Mouse (Mus musculus) frontal cortex, postnatal 14 days (tissue): ENCODE measurements around the gene Pim2.
"Not testable (repeated sequence)": the region's sequence is repeated elsewhere in the genome, so short reads cannot be mapped to it uniquely, and the experiment has no call there.

ENCODE experiments used
- DNase-seq, 2 experiments: peaks; one replicate each; pipeline ENCODE4 v3.0.0; 2022; ENCODE audit warnings: low spot score in 2 of 2

The Pim2 gene

DNA sequence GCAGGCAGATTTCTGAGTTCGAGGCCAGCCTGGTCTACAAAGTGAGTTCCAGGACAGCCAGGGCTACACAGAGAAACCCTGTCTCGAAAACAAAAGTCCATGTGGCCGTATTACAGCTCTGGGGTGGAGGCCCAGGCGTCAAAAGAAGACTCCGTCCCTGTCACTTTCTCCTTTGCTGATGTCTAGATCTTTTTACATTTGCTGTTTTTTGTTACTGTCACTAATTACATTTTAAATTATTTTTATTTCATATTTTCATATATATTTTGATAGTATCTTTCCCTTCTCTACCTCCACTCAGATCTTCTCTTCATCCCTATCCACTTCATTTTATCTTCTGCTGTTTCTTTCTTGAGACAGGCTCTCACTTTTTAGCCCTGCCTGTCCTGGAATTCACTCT, 29.7 kb downstream of the Pim2 start, which contains the start of gene Gm10491:
Gene Gm10491 (minus strand): TSS at position 101 of the 400 bp plus-strand sequence.
- no peak for DNase-seq

DNA sequence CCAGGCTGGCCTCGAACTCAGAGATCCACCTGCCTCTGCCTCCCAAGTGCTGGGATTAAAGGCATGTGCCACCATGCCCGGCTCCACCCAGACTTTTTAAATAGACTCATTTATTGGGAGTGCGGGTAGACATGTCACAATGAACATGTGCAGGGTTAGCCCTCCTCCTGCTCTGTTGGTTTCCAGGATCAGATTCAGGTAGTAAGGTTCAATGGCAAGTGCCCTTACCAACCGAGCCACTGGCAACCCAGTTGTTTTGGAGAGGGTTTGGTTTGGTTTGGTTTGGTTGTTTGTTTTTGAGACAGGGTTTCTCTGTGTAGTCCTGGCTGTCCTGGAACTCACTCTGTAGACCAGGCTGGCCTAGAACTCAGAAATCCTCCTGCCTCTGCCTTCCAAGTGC, 31.2 kb downstream of the Pim2 start, which contains the start of gene Gm10490:
Gene Gm10490 (plus strand): TSS at position 301 of the 400 bp plus-strand sequence.
- not testable (repeated sequence) for DNase-seq

DNA sequence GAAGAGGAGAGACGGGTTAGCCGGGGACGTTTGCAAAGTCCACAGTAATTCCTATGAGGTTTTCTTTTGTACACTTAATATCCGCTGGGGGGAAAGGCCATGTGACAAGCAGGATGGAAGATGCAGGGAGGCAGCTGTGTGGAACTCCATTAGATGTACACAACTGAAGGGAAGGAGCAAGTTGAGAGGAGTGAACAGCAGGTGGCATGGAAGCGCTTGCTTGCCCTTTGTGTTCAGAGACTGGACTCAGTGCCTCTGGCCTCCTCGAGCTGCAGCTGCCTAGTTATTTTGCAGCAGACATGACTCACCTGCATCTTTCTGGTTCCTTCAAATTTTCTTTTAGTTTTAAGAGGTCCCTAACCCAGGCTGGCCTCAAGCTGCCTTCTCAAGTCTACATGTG, 32.4 kb downstream of the Pim2 start:
- DNase-seq, result no peak

DNA sequence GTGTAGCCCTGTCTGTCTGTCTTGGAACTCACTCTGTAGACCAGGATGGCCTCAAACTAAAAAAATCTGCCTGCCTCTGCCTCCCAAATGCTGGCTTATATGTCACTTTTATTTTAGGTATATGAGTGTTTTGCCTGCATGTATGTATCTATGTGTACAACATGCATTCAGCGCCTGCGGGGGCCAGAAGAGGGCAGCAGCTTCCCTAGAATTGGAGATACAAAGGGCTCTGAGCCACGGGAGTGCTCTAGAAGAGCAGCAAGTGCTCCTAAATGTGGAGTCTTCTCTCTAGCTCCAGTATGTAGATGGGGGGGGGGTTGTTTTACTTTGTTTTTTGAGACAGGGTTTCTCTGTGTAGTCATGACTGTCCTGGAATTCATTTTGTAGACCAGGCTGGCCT, 37.6 kb downstream of the Pim2 start:
- not testable (repeated sequence) for DNase-seq

DNA sequence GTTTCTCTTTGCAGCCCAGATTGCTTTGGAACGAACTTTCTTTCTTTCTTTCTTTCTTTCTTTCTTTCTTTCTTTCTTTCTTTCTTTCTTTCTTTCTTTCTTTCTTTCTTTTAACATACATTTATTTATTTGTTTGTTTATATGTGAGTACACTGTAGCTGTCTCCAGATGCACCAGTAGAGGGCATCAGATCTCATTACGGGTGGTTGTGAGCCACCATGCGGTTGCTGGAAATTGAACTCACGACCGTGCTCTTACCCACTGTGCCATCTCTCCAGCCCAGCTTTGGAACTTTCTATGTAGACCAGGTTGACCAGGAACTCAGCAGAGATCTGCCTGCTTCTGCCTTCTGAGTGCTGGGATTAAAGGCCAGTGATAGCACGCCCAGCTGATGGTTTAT, 39.9 kb downstream of the Pim2 start:
- not testable (repeated sequence) for DNase-seq

DNA sequence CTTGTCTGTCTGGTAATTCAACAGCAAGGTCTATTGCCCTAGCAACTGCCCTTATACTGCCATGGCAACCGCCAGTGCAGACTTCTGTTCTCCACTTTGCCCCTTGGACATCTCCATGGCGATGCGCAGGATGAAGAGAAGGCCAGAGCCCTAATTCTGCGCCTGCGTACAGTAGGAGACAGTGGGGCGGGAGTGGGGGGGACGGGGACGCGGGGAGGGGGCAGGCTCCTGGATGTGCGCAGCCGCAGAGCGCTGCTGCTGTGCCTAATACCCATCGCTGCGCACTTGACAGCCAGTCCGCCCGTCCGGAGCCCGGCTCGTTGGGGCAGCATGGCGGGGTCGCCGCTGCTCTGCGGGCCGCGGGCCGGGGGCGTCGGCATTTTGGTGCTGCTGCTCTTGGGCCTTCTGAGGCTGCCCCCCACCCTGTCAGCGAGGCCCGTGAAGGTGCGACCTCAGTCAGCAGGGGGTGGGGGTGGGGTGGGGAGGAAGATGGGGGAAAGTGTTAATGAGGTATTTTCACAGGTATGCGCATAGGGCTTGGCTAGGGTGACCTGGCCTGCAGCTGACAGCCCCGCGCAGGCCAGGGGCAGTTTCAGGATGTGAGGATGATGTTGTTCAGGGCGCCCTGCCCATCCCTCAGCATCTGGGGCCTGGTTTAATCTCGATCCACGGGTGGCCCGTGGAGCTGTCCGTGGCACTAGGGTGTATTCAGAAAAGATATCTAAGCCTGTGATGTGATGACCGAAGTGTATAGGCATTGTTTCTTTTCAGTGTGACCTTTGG, 41.7 kb downstream of the Pim2 start, which contains the start of gene Pcsk1n:
Gene Pcsk1n (plus strand): TSS at position 222 of the 783 bp plus-strand sequence.
- peak in 1 of 2 experiments; percentile 38 for DNase-seq

DNA sequence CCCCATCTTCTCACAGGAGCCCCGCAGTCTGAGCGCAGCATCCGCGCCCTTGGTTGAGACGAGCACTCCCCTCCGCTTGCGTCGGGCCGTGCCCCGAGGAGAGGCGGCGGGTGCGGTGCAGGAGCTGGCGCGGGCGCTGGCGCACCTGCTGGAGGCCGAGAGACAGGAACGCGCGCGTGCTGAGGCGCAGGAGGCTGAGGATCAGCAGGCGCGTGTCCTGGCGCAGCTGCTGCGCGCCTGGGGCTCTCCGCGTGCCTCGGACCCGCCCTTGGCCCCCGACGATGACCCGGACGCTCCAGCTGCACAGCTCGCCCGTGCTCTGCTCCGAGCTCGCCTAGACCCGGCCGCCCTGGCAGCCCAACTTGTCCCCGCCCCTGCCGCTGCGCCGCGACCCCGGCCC, 44.0 kb downstream of the Pim2 start:
- no peak for DNase-seq

DNA sequence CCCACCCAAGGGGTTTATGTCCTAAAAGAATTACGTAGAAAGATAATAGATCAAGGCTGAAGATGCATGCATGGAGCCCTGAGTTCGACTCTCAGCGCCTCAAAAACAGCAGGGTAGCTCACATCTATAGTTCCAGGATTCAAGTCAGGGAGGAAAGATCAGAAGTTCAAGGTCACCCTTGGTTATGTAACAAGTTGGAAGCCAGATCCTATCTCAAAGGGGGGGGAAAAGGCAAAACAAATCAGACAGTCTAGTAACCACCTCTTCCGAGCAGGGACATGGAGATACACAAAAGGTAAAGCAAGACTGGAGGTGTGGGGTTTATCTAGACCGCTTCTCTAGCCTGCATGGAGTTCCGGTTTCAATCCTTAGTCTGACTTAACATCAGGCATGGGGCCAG, 48.2 kb downstream of the Pim2 start:
- DNase-seq, result no peak

DNA sequence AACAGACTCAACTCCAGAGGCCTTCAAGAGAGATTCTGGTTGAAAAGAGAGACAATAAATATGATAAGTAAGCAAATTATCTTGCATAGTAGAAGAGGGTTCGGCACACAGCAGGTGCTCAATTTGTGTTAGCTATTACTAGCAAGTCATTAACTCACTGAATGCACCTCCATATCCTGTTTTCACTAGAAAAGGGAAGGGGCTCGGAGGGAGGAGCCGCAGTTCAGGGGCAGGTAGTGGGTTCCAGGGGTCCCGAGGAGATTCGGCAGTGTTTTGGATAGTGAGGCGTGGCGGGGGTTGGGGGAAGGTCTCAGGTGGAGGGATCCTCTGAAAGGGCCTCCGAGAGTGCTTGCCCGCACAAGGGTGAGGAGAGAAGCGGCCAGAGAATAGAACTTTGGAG, 49.1 kb downstream of the Pim2 start:
- no peak for DNase-seq

DNA sequence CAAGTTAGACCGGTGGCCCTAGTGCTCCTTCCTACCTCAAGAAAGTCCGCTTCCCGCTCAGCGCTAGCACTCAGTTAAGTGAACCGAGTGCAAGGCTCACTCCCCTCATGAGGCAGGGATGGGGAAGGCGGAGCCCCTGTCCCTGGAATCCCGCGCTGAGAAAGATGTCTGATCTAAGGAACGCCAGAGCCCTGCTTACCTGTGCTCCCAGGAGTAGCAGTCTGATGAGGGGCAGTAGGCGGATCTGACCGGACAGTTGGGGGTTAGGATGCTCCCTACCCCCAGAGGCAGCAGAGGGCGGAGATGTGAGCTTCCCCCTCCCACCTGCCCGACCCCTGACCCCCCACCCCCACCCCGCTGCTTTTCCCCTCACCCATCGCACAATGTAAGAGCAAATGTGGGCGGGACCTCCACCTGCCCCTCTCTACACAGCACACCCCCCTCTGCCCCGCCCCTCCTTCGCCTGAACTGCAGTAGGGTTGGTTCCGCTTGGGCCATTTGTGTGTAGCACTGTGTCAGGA, 50.3 kb downstream of the Pim2 start, which contains the start of gene Eras:
Gene Eras (minus strand): TSS at position 338 of the 521 bp plus-strand sequence.
- no peak for DNase-seq
